Mouse (Mus musculus): ENCODE data around the gene Olfr535.
"Not testable (repeated sequence)": the region's sequence is repeated elsewhere in the genome, so short reads cannot be mapped to it uniquely, and the experiment has no call there.

The Olfr535 gene

GRCm38 (mm10) chr7:140483916-140484315 lies at the start of gene Olfr535:
TSS of gene Olfr535 (plus strand) at chr7:140484216.
- no peak for DNase-seq

GRCm38 (mm10) chr7:140443141-140443540 lies 40.9 kb upstream of the Olfr535 start:
- DNase-seq: no peak

GRCm38 (mm10) chr7:140463070-140463469 lies 20.9 kb upstream of the Olfr535 start, which contains the start of gene Olfr533:
TSS of gene Olfr533 (plus strand) at chr7:140463370.
- DNase-seq: not testable (repeated sequence)

- no peak for DNase-seq
Observed at GRCm38 (mm10) chr7:140477886-140478285, 6.1 kb upstream of the Olfr535 start.

- no peak for DNase-seq
Observed at GRCm38 (mm10) chr7:140478733-140479132, 5.3 kb upstream of the Olfr535 start.

- no peak for DNase-seq
Observed at GRCm38 (mm10) chr7:140488981-140489380, 5.0 kb downstream of the Olfr535 start.

- no peak for DNase-seq
Observed at GRCm38 (mm10) chr7:140494231-140494630, 10.2 kb downstream of the Olfr535 start.

- DNase-seq: no peak
Observed at GRCm38 (mm10) chr7:140494702-140495101, 10.7 kb downstream of the Olfr535 start.

GRCm38 (mm10) chr7:140507346-140508021 lies 23.5 kb downstream of the Olfr535 start, which contains the start of gene Olfr536:
TSS of gene Olfr536 (minus strand) at chr7:140507396.
- peak in 1 of 2 experiments; percentile 9 for DNase-seq

GRCm38 (mm10) chr7:140539746-140540145 lies 55.7 kb downstream of the Olfr535 start:
- no peak for DNase-seq

Data from kidney, postnatal 36 days (tissue).